Mouse (Mus musculus) left cerebral cortex, adult 11 months (tissue): ENCODE measurements around the gene Sult2a3.
"Not testable (repeated sequence)": the region's sequence is repeated elsewhere in the genome, so short reads cannot be mapped to it uniquely, and the experiment has no call there.

Experiments
- DNase-seq: peaks from one replicate; pipeline ENCODE4 v3.0.0; 2022; ENCODE audit warnings: low spot score

The Sult2a3 gene

GRCm38 (mm10) chr7:14122944-14123343, at the start of gene Sult2a3:
Gene Sult2a3 (minus strand): TSS chr7:14123044.
- no peak for DNase-seq

- no peak for DNase-seq
Observed at GRCm38 (mm10) chr7:14120436-14120835, 2.4 kb downstream of the Sult2a3 start.

- not testable (repeated sequence) for DNase-seq
Observed at GRCm38 (mm10) chr7:14119865-14120264, 3.0 kb downstream of the Sult2a3 start.

GRCm38 (mm10) chr7:14116761-14117160, 6.1 kb downstream of the Sult2a3 start:
- DNase-seq = no peak

GRCm38 (mm10) chr7:14114471-14114870, 8.4 kb downstream of the Sult2a3 start:
- DNase-seq = not testable (repeated sequence)

GRCm38 (mm10) chr7:14047821-14048220, 75.0 kb downstream of the Sult2a3 start:
- not testable (repeated sequence) for DNase-seq

- not testable (repeated sequence) for DNase-seq
Observed at GRCm38 (mm10) chr7:14030831-14031230, 92.0 kb downstream of the Sult2a3 start.
